Mouse (Mus musculus): ENCODE measurements around the gene Ift52. TPM values are rescaled to one million over a fixed set of nuclear protein-coding genes. Genes with fewer than 3 reads are reported as not detected.
"Not testable (repeated sequence)": the region's sequence is repeated elsewhere in the genome, so short reads cannot be mapped to it uniquely, and the experiment has no call there.

Gene Ift52
- polyA plus RNA-seq, 1 experiment, result 37.5 TPM

DNA sequence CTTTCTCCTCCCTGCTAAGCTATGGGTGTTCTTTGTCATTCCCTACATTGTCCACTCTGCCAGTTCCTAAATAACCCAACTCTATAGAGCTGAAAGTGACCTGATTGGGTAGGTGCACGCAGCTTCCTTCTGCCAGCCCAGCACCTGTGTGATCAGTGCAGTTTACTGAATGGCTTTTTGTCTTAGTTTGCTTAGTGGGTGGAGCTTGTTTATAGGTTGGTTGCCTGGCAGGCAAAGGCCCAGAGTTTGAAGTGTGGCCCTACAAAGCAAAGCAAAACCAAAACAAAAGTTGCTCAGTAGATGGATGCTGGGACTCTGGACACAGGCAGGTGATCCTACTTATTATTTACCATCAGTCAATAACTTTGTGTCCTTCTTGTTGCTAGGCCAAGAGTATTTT lies 34.5 kb downstream of the Ift52 start:
- Histone ChIP-seq H3K27ac (ENCODE audit: insufficient read depth, low read depth, low read length) (no peak overlapping the region), H3K27me3 (replicated peaks; ENCODE audit: control insufficient read depth, insufficient read depth, low read length) (0 out of 2 replicates have a peak, but pooled peaks cover 1% of the 10 kb centered on the region), H3K36me3 (ENCODE audit: control insufficient read depth, insufficient read depth, low read length) (no peaks in the 10 kb centered on the region), H3K4me3 (ENCODE audit: insufficient read depth, low read depth, low read length) (no peak overlapping the region), H3K4me1 (ENCODE audit: control insufficient read depth, insufficient read depth, low read length) (peaks cover 3% of the 10 kb centered on the region; the same call in 1 of the 2 replicates)
- TF ChIP-seq POLR2A (IDR thresholded peaks at IDR 0.05; ENCODE audit: low read depth, low read length) (no peak), CTCF (conservative IDR thresholded peaks at IDR 0.05; ENCODE audit: insufficient read depth, insufficient read length, low read depth, low read length) (no peak)
- DNase-seq, result no peak
- WGBS, result 82% methylated on average over 1 of the region's 1 CpGs

GRCm38 (mm10) chr2:163052101-163052500 lies 34.9 kb downstream of the Ift52 start:
- WGBS, result 69% methylated on average over 4 of the region's 4 CpGs
- H3K36me3 ChIP-seq (ENCODE audit: control insufficient read depth, insufficient read depth, low read length), result no peaks in the 10 kb centered on the region
- no peak overlapping the region for H3K4me3 ChIP-seq (ENCODE audit: insufficient read depth, low read depth, low read length)
- peaks cover 3% of the 10 kb centered on the region; the same call in 1 of the 2 replicates for H3K4me1 ChIP-seq (ENCODE audit: control insufficient read depth, insufficient read depth, low read length)
- no peak for DNase-seq
- H3K27me3 ChIP-seq (replicated peaks; ENCODE audit: control insufficient read depth, insufficient read depth, low read length), result 0 out of 2 replicates have a peak, but pooled peaks cover 1% of the 10 kb centered on the region
- H3K27ac ChIP-seq (ENCODE audit: insufficient read depth, low read depth, low read length), result no peak overlapping the region
- TF ChIP-seq POLR2A (IDR thresholded peaks at IDR 0.05; ENCODE audit: low read depth, low read length) (no peak), CTCF (conservative IDR thresholded peaks at IDR 0.05; ENCODE audit: insufficient read depth, insufficient read length, low read depth, low read length) (no peak)

GRCm38 (mm10) chr2:163052826-163053225 lies 35.7 kb downstream of the Ift52 start:
- 81% methylated on average over 4 of the region's 4 CpGs for WGBS
- H3K4me3 ChIP-seq (ENCODE audit: insufficient read depth, low read depth, low read length), result no peak overlapping the region
- H3K36me3 ChIP-seq (ENCODE audit: control insufficient read depth, insufficient read depth, low read length), result no peaks in the 10 kb centered on the region
- H3K27ac ChIP-seq (ENCODE audit: insufficient read depth, low read depth, low read length), result no peak overlapping the region
- no peak for DNase-seq
- no peak for TF ChIP-seq POLR2A (IDR thresholded peaks at IDR 0.05; ENCODE audit: low read depth, low read length)
- peaks cover 3% of the 10 kb centered on the region; the same call in 1 of the 2 replicates for H3K4me1 ChIP-seq (ENCODE audit: control insufficient read depth, insufficient read depth, low read length)
- 0 out of 2 replicates have a peak, but pooled peaks cover 1% of the 10 kb centered on the region for H3K27me3 ChIP-seq (replicated peaks; ENCODE audit: control insufficient read depth, insufficient read depth, low read length)

DNA sequence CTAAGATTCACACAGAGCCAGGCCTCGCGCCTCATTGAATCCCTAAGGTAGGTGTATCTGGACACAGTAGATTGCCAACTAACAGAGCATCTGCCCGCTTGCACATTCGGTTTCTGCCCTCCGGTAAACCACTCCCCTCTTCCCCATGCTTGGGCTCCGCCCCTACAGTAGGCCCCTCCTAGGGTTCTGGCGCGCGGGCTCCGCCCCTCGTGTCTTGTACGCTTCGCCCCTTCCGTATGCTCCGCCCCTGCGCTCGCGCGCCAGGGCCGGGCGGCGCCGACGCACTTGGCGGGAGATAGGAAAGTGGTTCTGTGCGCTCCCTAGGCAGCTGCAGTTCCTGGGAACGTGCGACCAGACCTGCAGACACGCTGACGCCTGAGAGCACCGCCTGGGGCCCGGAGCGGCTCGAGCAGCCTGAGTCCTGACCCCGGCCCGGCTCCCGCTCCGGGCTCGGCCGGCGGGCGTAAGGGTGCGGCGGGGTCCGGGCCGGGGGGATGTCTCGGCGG lies 37.2 kb downstream of the Ift52 start, which contains the start of gene Mybl2:
Mybl2 (plus strand) TSS at position 353 of the 506 bp plus-strand sequence.
- WGBS, result 2% methylated on average over 48 of the region's 48 CpGs
- Histone ChIP-seq H3K27me3 (replicated peaks; ENCODE audit: control insufficient read depth, insufficient read depth, low read length) (0 out of 2 replicates have a peak, but pooled peaks cover 1% of the 10 kb centered on the region), H3K4me3 (ENCODE audit: insufficient read depth, low read depth, low read length) (peak within 1 kb of the TSS; percentile 30), H3K36me3 (ENCODE audit: control insufficient read depth, insufficient read depth, low read length) (no peaks in the 10 kb centered on the region), H3K27ac (ENCODE audit: insufficient read depth, low read depth, low read length) (no peak within 1 kb of the TSS), H3K4me1 (ENCODE audit: control insufficient read depth, insufficient read depth, low read length) (peaks cover 3% of the 10 kb centered on the region; the same call in 1 of the 2 replicates)
- DNase-seq, result peak; percentile 95
- no peak for TF ChIP-seq CTCF (conservative IDR thresholded peaks at IDR 0.05; ENCODE audit: insufficient read depth, insufficient read length, low read depth, low read length)

DNA sequence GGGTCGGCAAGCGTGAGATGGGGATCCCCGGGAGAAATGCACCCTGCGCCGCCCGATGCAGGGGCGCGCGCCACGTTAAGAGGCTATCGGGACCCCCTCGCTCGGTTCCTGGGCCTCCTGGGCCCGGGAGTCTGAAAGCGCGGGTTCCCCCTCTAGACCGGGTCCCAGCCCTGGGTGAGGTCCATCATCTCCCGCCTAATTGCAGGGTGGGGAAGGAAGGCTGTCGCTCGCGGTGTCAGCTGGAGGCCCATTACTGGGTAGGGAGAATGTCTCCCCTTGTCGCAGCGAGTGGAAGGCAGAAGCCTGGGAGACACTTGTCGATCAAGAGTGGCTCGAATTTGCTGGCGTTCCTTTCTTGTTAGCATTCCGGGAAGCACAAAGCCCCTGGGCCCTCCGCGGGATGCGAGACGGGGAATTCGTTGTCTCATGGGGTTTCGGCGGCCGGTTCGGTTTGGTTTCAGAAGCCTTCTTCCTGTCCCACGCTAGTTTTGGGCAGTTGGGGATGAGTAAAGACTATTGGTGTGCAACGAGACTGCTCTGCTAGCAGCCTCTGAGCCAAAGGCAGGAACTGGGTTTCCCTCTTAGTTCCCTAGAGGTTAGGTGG lies 37.8 kb downstream of the Ift52 start:
- DNase-seq, result no peak
- 2% methylated on average over 38 of the region's 38 CpGs for WGBS
- H3K36me3 ChIP-seq (ENCODE audit: control insufficient read depth, insufficient read depth, low read length), result no peaks in the 10 kb centered on the region
- H3K27ac ChIP-seq (ENCODE audit: insufficient read depth, low read depth, low read length), result no peak overlapping the region
- 0 out of 2 replicates have a peak, but pooled peaks cover 1% of the 10 kb centered on the region for H3K27me3 ChIP-seq (replicated peaks; ENCODE audit: control insufficient read depth, insufficient read depth, low read length)
- H3K4me1 ChIP-seq (ENCODE audit: control insufficient read depth, insufficient read depth, low read length), result peaks cover 3% of the 10 kb centered on the region; the same call in 1 of the 2 replicates
- TF ChIP-seq CTCF (conservative IDR thresholded peaks at IDR 0.05; ENCODE audit: insufficient read depth, insufficient read length, low read depth, low read length) (no peak), POLR2A (IDR thresholded peaks at IDR 0.05; ENCODE audit: low read depth, low read length) (no peak)
- H3K4me3 ChIP-seq (ENCODE audit: insufficient read depth, low read depth, low read length), result 0 out of 2 replicates have a peak overlapping the region, but pooled peaks have one; percentile 30

DNA sequence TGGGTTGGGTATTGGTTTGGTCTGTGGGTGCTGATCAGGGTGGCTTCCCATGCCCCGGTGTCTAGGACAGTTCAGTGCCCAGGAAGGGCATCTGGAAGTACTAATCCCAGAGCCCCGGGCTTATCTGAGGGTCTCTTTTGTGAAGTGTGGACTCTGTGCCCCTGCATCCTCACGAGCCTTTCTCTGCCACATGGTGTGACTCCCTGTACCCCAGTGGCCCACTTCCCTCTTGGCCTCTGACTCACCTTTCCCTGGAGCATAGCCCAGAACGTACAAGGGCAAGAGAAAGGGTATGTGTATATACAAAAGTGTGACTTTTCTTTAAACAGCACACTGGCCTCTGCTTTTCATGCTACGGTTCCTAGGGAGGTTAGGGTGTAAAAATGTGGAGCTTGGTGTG lies 38.6 kb downstream of the Ift52 start:
- H3K4me1 ChIP-seq (ENCODE audit: control insufficient read depth, insufficient read depth, low read length), result peaks cover 3% of the 10 kb centered on the region; the same call in 1 of the 2 replicates
- H3K27me3 ChIP-seq (replicated peaks; ENCODE audit: control insufficient read depth, insufficient read depth, low read length), result 0 out of 2 replicates have a peak, but pooled peaks cover 1% of the 10 kb centered on the region
- no peak for DNase-seq
- H3K27ac ChIP-seq (ENCODE audit: insufficient read depth, low read depth, low read length), result no peak overlapping the region
- H3K36me3 ChIP-seq (ENCODE audit: control insufficient read depth, insufficient read depth, low read length), result no peaks in the 10 kb centered on the region
- H3K4me3 ChIP-seq (ENCODE audit: insufficient read depth, low read depth, low read length), result no peak overlapping the region
- no peak for TF ChIP-seq CTCF (conservative IDR thresholded peaks at IDR 0.05; ENCODE audit: insufficient read depth, insufficient read length, low read depth, low read length)
- no peak for TF ChIP-seq POLR2A (IDR thresholded peaks at IDR 0.05; ENCODE audit: low read depth, low read length)
- 56% methylated on average over 5 of the region's 5 CpGs for WGBS

GRCm38 (mm10) chr2:163056584-163056983 lies 39.4 kb downstream of the Ift52 start:
- 0 out of 2 replicates have a peak, but pooled peaks cover 1% of the 10 kb centered on the region for H3K27me3 ChIP-seq (replicated peaks; ENCODE audit: control insufficient read depth, insufficient read depth, low read length)
- peaks cover 3% of the 10 kb centered on the region; the same call in 1 of the 2 replicates for H3K4me1 ChIP-seq (ENCODE audit: control insufficient read depth, insufficient read depth, low read length)
- H3K27ac ChIP-seq (ENCODE audit: insufficient read depth, low read depth, low read length), result no peak overlapping the region
- DNase-seq, result no peak
- WGBS, result 80% methylated on average over 9 of the region's 9 CpGs
- H3K36me3 ChIP-seq (ENCODE audit: control insufficient read depth, insufficient read depth, low read length), result no peaks in the 10 kb centered on the region
- TF ChIP-seq POLR2A (IDR thresholded peaks at IDR 0.05; ENCODE audit: low read depth, low read length) (no peak), CTCF (conservative IDR thresholded peaks at IDR 0.05; ENCODE audit: insufficient read depth, insufficient read length, low read depth, low read length) (no peak)
- H3K4me3 ChIP-seq (ENCODE audit: insufficient read depth, low read depth, low read length), result no peak overlapping the region

DNA sequence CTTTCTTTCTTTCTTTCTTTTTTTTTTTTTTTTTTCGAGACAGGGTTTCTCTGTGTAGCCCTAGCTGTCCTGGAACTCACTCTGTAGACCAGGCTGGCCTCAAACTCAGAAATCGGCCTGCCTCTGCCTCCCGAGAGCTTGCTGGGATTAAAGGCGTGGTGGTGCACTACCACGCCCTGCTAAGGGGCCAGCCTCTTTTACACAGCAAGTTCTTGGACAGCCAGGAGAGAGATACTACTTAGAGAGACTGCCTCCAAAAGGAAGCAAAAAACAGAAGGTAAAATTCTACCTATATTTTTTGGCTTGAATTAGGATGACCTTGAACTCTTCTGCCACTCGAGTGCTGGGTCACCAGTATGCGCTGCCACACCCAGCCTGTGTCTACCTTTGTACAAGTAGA lies 41.8 kb downstream of the Ift52 start:
- not testable (repeated sequence) for H3K36me3 ChIP-seq (ENCODE audit: control insufficient read depth, insufficient read depth, low read length); H3K27me3 ChIP-seq (replicated peaks; ENCODE audit: control insufficient read depth, insufficient read depth, low read length); DNase-seq; H3K27ac ChIP-seq (ENCODE audit: insufficient read depth, low read depth, low read length); H3K4me3 ChIP-seq (ENCODE audit: insufficient read depth, low read depth, low read length); H3K4me1 ChIP-seq (ENCODE audit: control insufficient read depth, insufficient read depth, low read length)
- WGBS, result 87% methylated on average over 7 of the region's 7 CpGs
